In the genomic region with DNA sequence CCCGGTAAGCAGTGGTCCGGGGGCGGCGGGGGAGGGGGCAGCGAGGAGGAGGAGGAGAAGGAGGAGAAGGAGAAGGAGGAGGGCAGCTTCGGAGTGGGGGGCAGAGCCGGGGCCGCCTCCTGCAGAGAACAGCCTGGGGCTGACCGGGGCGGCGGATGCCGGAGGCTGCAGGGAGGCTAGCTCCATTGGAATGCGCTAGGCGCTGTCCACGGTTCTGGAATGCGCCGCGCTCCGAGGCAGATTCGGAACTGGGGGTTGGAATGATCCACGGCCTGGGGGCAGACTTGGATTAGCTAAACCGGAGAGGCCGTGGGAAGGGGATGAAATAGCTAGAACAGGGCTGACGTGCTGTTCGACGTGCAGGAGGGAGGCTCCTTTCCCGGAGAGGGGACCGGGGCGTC, we compare ENCODE assay signal across 7 mouse cellular contexts. TPM values are rescaled to one million over a fixed set of nuclear protein-coding genes. Genes with fewer than 3 reads are reported as not detected.
DNase-seq lines count a peak whose midpoint lies in the region; ATAC-seq and TF ChIP-seq lines count a peak whose summit lies in the region.

No protein-coding gene starts in this region.

- no peaks in the 10 kb centered on the region for H3K9me3 ChIP-seq in intestine, postnatal 0 days (ENCODE audit: control insufficient read depth)
- H3K9me3 ChIP-seq in limb, embryonic 14.5 days (ENCODE audit: control insufficient read depth, low read length), result no peaks in the 10 kb centered on the region
- no peaks in the 10 kb centered on the region for H3K9me3 ChIP-seq in midbrain, embryonic 14.5 days (ENCODE audit: control insufficient read depth, low read length)

- peak overlapping the region; percentile 46 for H3K4me2 ChIP-seq in intestine, postnatal 0 days (replicated peaks; ENCODE audit: low read depth)
- peak overlapping the region; percentile 49 for H3K4me2 ChIP-seq in limb, embryonic 14.5 days (replicated peaks; ENCODE audit: low read depth, low read length, severe bottlenecking)
- H3K4me2 ChIP-seq in midbrain, embryonic 14.5 days (ENCODE audit: low read length), result peak overlapping the region; percentile 71

- no peak for TF ChIP-seq CTCF in intestine, postnatal 0 days (IDR thresholded peaks at IDR 0.05; ENCODE audit: low read depth)

- under 1% methylated on average over 27 of the region's 29 CpGs for WGBS in intestine, postnatal 0 days
- 2% methylated on average over 25 of the region's 29 CpGs for WGBS in limb, embryonic 14.5 days
- WGBS in midbrain, embryonic 14.5 days, result under 1% methylated on average over 29 of the region's 29 CpGs

- H3K4me3 ChIP-seq in intestine, postnatal 0 days (ENCODE audit: low read depth, low read length), result peak overlapping the region; percentile 18
- peak overlapping the region; percentile 26 for H3K4me3 ChIP-seq in limb, embryonic 14.5 days (replicated peaks; ENCODE audit: low read length)
- peak overlapping the region; percentile 59 for H3K4me3 ChIP-seq in midbrain, embryonic 14.5 days (replicated peaks; ENCODE audit: low read depth, low read length)

- peaks cover 52% of the 10 kb centered on the region for H3K27me3 ChIP-seq in intestine, postnatal 0 days (replicated peaks; ENCODE audit: control insufficient read depth, insufficient read depth, low read length)
- peaks cover 61% of the 10 kb centered on the region for H3K27me3 ChIP-seq in limb, embryonic 14.5 days (ENCODE audit: control insufficient read depth, insufficient read depth, low read length)
- H3K27me3 ChIP-seq in midbrain, embryonic 14.5 days (ENCODE audit: control insufficient read depth, insufficient read depth, low read length), result peaks cover 28% of the 10 kb centered on the region; the same call in 1 of the 2 replicates

- no peak for TF ChIP-seq POLR2A in limb, embryonic 14.5 days (IDR thresholded peaks at IDR 0.05; ENCODE audit: borderline replicate concordance, extremely low read depth, insufficient read depth, insufficient read length)

- peak; percentile 70 to 73 for DNase-seq in adrenal gland, adult 18-20 months (ENCODE audit: low spot score in 2 of 2)
- DNase-seq in cerebellum, postnatal 36 days, result peak; percentile 60 to 61
- DNase-seq in gastrocnemius, postnatal 36 days, result peak; percentile 41 to 42
- peak; percentile 81 for DNase-seq in limb, embryonic 14.5 days (ENCODE audit: low spot score)
- peak; percentile 80 for DNase-seq in midbrain, embryonic 14.5 days
- peak; percentile 16 to 71 for DNase-seq in urinary bladder, adult 18-20 months (ENCODE audit: low spot score in 2 of 2)

- H3K36me3 ChIP-seq in intestine, postnatal 0 days (ENCODE audit: control insufficient read depth, insufficient read depth), result no peaks in the 10 kb centered on the region
- H3K36me3 ChIP-seq in limb, embryonic 14.5 days (ENCODE audit: control insufficient read depth, insufficient read depth, low read length), result no peaks in the 10 kb centered on the region
- no peaks in the 10 kb centered on the region for H3K36me3 ChIP-seq in midbrain, embryonic 14.5 days (ENCODE audit: control insufficient read depth, insufficient read depth, low read length)

- ATAC-seq in intestine, postnatal 0 days, result 0 out of 2 replicates have a peak, but pooled peaks have one; percentile 43
- ATAC-seq in limb, embryonic 14.5 days (ENCODE audit: low FRiP score, low read depth), result peak; percentile 86
- peak; percentile 34; the same call in 1 of the 2 replicates for ATAC-seq in midbrain, embryonic 14.5 days (ENCODE audit: low FRiP score, low TSS enrichment)

- no peak overlapping the region for H3K27ac ChIP-seq in intestine, postnatal 0 days (ENCODE audit: low read depth, low read length)
- H3K27ac ChIP-seq in limb, embryonic 14.5 days (replicated peaks; ENCODE audit: low read depth, low read length), result no peak overlapping the region
- H3K27ac ChIP-seq in midbrain, embryonic 14.5 days (replicated peaks; ENCODE audit: low read depth, low read length), result peak overlapping the region; percentile 94

- intact Hi-C loops in gastrocnemius, postnatal 36 days (cut with DNase I), result no loop called here

- no peak overlapping the region for H3K9ac ChIP-seq in intestine, postnatal 0 days (ENCODE audit: low read depth, low read length)
- no peak overlapping the region for H3K9ac ChIP-seq in limb, embryonic 14.5 days (ENCODE audit: low read depth, low read length, severe bottlenecking)
- peak overlapping the region; percentile 74 for H3K9ac ChIP-seq in midbrain, embryonic 14.5 days (replicated peaks; ENCODE audit: low read length)

- no peaks in the 10 kb centered on the region for H3K4me1 ChIP-seq in intestine, postnatal 0 days (replicated peaks; ENCODE audit: control insufficient read depth, insufficient read depth, low read length)
- peaks cover 12% of the 10 kb centered on the region; the same call in 1 of the 2 replicates for H3K4me1 ChIP-seq in limb, embryonic 14.5 days (ENCODE audit: control insufficient read depth, insufficient read depth, low read length)
- peaks cover 65% of the 10 kb centered on the region for H3K4me1 ChIP-seq in midbrain, embryonic 14.5 days (ENCODE audit: control insufficient read depth, insufficient read depth, low read length)

RNA-seq across cellular contexts. Expression of gene Slc12a5, which starts 7.8 kb away (rescaled TPM):
- 1 to 10 TPM; 5.2 to 9.0 TPM for total RNA-seq in adrenal gland, adult 18-20 months (2021)
- total RNA-seq in gastrocnemius, postnatal 36 days (2021), result under 1 TPM; 0.25 to 0.36 TPM
- 0.09 and 0.47 TPM in 2 replicates for polyA plus RNA-seq in intestine, postnatal 0 days (2015; fragmentation: Nextera tagmentation; extraction: Ambion mirVana)
- 6.9 and 7.0 TPM in 2 replicates for polyA plus RNA-seq in limb, embryonic 14.5 days (2012; rRNA removed)
- polyA plus RNA-seq in limb, embryonic 14.5 days (2014; fragmentation: Nextera tagmentation; extraction: Ambion mirVana), result 0.72 and 0.88 TPM in 2 replicates
- 53.8 and 63.0 TPM in 2 replicates for polyA plus RNA-seq in midbrain, embryonic 14.5 days (2014; fragmentation: Nextera tagmentation; extraction: Ambion mirVana)

RNA-seq across cellular contexts. Expression of gene Mmp9, which starts 27.9 kb away (rescaled TPM):
- total RNA-seq in adrenal gland, adult 18-20 months (2021), result 1 to 10 TPM in 1 of 2 experiments, under 1 TPM in 1; 0.89 to 2.7 TPM
- total RNA-seq in gastrocnemius, postnatal 36 days (2021), result under 1 TPM; 0.38 to 0.62 TPM
- polyA plus RNA-seq in intestine, postnatal 0 days (2015; fragmentation: Nextera tagmentation; extraction: Ambion mirVana), result 9.6 and 9.8 TPM in 2 replicates
- 16.7 and 20.3 TPM in 2 replicates for polyA plus RNA-seq in limb, embryonic 14.5 days (2012; rRNA removed)
- 13.6 and 19.1 TPM in 2 replicates for polyA plus RNA-seq in limb, embryonic 14.5 days (2014; fragmentation: Nextera tagmentation; extraction: Ambion mirVana)
- 29.7 and 29.9 TPM in 2 replicates for polyA plus RNA-seq in midbrain, embryonic 14.5 days (2014; fragmentation: Nextera tagmentation; extraction: Ambion mirVana)

RNA-seq across cellular contexts. Expression of gene Zfp335, which starts 56.9 kb away (rescaled TPM):
- total RNA-seq in adrenal gland, adult 18-20 months (2021), result 10 to 100 TPM; 20.9 to 22.4 TPM
- total RNA-seq in gastrocnemius, postnatal 36 days (2021), result 1 to 10 TPM; 8.8 to 9.3 TPM
- polyA plus RNA-seq in intestine, postnatal 0 days (2015; fragmentation: Nextera tagmentation; extraction: Ambion mirVana), result 3.6 and 3.8 TPM in 2 replicates
- 37.9 and 48.9 TPM in 2 replicates for polyA plus RNA-seq in limb, embryonic 14.5 days (2012; rRNA removed)
- polyA plus RNA-seq in limb, embryonic 14.5 days (2014; fragmentation: Nextera tagmentation; extraction: Ambion mirVana), result 13.7 and 17.7 TPM in 2 replicates
- 13.9 and 15.5 TPM in 2 replicates for polyA plus RNA-seq in midbrain, embryonic 14.5 days (2014; fragmentation: Nextera tagmentation; extraction: Ambion mirVana)

Comparison
In these comparisons a context has a peak if more than half of its experiments do, and no peak if none do; other contexts are left out.
1. ATAC-seq: peak in every context shown above with its lines; median percentile 86 in limb, embryonic 14.5 days; 43 in intestine, postnatal 0 days; 34 in midbrain, embryonic 14.5 days.